Mouse (Mus musculus) frontal cortex, adult 2 months (tissue): ENCODE data around the gene Lrch1. TPM values are rescaled to one million over a fixed set of nuclear protein-coding genes. Genes with fewer than 3 reads are reported as not detected.
A peak's percentile ranks its signal among the peaks of the same experiment; 100 is the strongest.

Source experiments
- DNase-seq, 2 experiments: peaks; one replicate each; pipeline ENCODE4 v3.0.0; 2022; ENCODE audit warnings: low spot score in 1 of 2; ENCODE audit errors: extremely low spot score in 1 of 2
- polyA plus RNA-seq: library from polyadenylated mRNA; depleted of rRNA; stranded (reverse); fragments of >200 nt; gene quantifications from 2 replicates; pipeline ENCODE4 v1.2.3, GENCODE M21; 2012; rRNA removed

The Lrch1 gene
- polyA plus RNA-seq, 1 experiment = 16.1 TPM

DNA sequence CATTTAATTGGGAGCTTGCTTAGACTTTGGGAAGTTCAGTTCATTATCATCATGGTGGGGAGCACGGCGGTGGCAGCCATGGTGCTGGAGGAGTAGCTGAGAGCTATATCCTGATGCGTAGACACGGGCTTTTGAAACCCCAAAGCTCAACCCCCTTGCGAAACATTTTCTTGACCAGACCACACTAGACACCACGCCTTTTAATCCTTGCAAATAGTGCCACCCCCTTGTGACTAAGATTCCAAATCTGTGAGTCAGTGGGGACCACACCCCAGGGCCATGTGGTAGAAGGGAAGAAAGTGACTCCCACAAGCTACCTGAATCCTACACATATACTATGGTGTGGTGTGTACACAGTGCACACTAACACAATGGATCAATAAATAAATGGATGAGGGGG lies 210.8 kb downstream of the Lrch1 start:
- DNase-seq = no peak

DNA sequence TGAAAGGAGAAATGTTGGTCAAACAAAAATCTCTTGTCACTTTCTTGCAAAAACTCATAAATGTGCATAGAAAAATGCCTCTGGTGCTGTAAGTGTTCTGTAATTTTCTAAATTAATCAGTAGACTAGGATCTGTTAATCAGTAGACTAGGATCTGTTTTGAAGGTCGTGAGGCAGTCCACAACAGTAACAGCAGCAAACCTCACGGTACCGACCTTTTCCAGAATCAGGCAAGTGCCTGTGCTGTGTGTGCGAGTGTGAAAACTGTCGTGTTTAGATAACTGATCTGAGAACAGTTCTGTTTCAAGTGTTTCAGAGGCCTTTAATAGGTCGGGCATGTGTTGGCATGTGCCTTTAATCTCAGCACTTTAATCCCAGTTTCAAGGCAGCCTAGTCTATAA lies 212.2 kb downstream of the Lrch1 start:
- DNase-seq = no peak

DNA sequence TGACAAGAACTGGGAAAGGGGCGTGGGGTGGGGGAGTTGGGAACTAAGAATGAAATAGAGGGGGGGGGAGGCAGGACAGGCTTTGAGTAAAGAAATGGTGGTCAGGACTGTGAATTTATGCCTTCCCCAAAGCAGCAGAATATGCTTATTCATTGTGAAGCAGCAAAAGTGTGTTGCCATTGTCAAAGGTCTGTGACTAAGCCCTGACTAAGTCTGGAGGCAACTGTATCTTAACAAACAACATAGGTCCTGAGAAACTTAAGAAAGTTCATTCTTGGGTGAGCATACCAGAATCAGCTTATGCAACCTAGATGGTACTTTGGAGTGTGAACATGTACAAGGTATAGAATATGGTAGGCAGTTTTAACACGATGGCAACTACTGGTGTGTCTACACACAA lies 214.3 kb downstream of the Lrch1 start:
- DNase-seq = no peak

DNA sequence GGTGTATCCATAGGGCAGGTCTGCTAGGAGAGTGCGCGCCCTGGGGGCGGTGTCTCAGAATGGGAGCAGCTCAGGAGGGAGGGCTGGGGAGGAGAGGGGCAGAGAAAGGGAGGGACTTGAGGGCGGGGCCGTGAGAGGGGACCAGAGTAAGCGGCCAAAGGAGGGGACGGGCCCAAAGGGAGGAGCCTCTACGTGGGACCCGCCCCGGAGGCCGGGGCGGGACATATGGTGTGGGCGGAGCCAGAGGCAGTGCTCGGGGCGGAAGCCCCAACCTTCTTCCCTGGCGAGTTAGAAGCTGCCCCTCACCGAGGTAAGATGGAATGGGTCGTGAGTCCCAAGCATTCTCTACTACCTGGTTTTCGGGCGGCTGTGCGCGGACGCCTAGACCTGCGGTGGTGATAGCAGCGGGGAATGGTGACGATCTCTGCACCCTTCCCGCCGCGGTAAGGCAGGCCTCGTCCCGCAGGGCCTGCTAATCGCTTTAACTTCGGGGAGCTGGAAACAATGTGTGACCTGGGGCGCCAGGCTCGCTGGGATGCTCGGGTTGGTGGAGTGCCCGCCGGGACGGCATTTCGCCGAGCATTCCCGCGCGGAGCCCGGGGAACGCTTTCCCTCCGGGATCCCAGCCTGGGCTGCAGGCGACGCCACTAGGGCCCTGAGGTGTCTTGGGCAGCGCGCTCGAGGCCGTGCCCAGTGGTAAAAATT lies 215.4 kb downstream of the Lrch1 start, which contains the start of gene Esd:
TSS of gene Esd (plus strand) at position 219 of the 705 bp plus-strand sequence.
- peak; percentile 75 to 85 for DNase-seq

DNA sequence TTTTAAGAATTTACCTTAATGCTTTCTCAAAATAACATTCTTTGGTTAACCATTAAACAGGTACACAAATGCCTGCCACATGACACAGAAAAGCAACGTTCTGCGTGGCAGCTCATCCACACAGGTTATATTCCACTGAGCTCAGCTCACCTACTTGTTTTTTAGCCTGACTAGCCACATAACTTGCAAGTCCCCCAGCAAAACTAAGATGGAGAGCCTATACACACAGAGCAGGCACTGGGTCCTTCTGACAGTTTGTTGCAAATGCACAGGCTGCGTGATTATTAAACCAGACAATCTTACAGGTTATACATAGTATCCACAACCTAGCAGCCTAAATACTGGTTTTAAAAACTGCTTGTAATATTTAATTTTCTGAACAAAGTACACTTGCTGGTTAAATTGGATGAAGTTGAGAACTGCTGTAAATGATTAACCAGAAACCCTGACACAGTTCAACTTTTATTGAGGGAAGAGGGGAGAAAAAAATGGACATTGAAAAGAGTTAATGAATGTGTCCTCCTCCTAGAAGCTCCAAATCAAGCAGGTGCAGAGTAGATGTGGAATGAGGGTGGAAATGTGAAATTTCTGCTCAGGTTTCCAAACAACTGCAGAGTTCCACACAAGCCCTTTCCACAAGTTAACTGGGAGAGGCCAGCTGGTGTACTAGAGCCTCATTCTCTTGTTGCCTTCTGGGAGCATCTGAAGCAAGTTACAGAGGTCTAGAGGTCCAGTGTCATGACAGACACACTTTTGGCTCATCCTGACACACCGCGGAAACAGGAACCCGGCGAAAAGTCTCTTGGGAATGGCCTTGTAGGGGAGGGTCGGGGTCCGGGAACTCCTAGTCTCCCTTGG lies 216.2 kb downstream of the Lrch1 start:
- DNase-seq = no peak

DNA sequence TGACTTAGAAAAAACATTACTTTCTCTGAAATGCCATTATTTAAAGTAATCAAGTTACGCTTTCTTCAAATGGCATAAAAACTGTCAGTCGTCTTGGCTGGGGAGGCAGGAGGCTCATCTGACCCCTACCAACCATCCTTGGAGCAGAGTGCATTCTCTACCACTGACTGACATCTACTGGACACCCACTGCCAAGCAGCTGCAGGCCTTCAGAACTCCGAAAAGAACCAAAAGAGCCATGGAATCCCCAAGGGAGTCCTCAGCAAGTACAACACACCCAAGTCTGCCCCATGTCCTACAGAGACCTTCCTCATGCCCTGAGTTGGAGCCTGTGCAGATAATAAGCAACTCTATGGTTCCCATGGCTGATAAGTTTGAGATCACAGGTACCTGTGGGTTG lies 224.1 kb downstream of the Lrch1 start:
- DNase-seq = no peak

DNA sequence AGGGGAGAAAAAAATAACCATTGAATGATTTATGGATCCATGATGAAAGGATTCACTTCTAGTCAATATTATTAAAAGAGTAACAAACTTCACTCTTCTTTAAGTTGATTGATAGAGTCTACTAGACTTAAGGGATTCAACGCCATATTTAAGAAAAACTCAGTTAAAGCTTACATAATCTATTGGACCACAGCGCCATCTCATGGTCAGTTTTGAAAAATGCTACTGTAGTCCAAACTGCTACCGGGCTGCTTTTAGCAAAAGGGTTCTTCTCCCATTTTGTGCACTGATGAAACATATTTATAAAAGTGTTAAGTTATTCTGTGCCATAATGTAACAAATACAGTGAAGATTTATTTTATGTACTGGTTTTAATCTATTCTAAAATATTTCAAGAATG lies 238.6 kb downstream of the Lrch1 start:
- peak in 1 of 2 experiments; percentile 79 for DNase-seq

Other genes with a start within 250 kb of the Lrch1 start
- gene Esd, start 215.6 kb downstream of the Lrch1 start, polyA plus RNA-seq = 87.7 and 89.4 TPM in 2 replicates
- 1.1 and 1.4 TPM in 2 replicates for gene Rubcnl, start 68.2 kb upstream of the Lrch1 start, polyA plus RNA-seq
- gene Lrrc63, start 183.0 kb upstream of the Lrch1 start, polyA plus RNA-seq = 0.04 TPM in 1 of 2 replicates, not detected in the other
- 4.8 and 5.5 TPM in 2 replicates for gene Lcp1, start 183.2 kb upstream of the Lrch1 start, polyA plus RNA-seq